Mouse (Mus musculus) small intestine, adult 2 months (tissue): Measurements from ENCODE around the gene Fryl. TPM values are rescaled to one million over a fixed set of nuclear protein-coding genes. Genes with fewer than 3 reads are reported as not detected.

Source experiments
- H3K27ac ChIP-seq: fragments of 200-500 bp; 2 replicates; pipeline ENCODE4 v1.5.1; 2012; ENCODE audit warnings: low read depth, low read length, control low read depth, inconsistent platforms; ENCODE audit not compliant: insufficient read depth
- H3K27me3 ChIP-seq: fragments of 200-500 bp; 2 replicates; pipeline ENCODE4 v1.6.1; 2012; ENCODE audit warnings: mild to moderate bottlenecking, moderate library complexity, low read length, inconsistent platforms; ENCODE audit not compliant: control insufficient read depth, insufficient read depth
- H3K36me3 ChIP-seq: fragments of 200-500 bp; 2 replicates; pipeline ENCODE4 v1.6.1; 2012; ENCODE audit warnings: mild to moderate bottlenecking, low read length, control low read depth, inconsistent platforms; ENCODE audit not compliant: control insufficient read depth, insufficient read depth
- H3K4me1 ChIP-seq: fragments of 200-500 bp; 2 replicates; pipeline ENCODE4 v1.6.1; 2012; ENCODE audit warnings: low read length, inconsistent platforms, mixed read lengths; ENCODE audit not compliant: control insufficient read depth, insufficient read depth, insufficient read length
- H3K4me3 ChIP-seq: fragments of 200-500 bp; 2 replicates; pipeline ENCODE4 v1.5.1; 2012; ENCODE audit warnings: low read depth, mild to moderate bottlenecking, control low read depth, inconsistent platforms, low read length, moderate library complexity
- CTCF ChIP-seq: fragments of 200-500 bp; IDR thresholded peaks from 2 replicates; pipeline ENCODE4 v1.5.1; 2012; ENCODE audit warnings: low read depth, mild to moderate bottlenecking, control low read depth, inconsistent platforms, low read length, moderate library complexity, mixed read lengths; ENCODE audit not compliant: insufficient replicate concordance, insufficient read length; ENCODE audit errors: extremely low read depth
- POLR2A ChIP-seq: fragments of 200-500 bp; IDR thresholded peaks from 2 replicates; pipeline ENCODE4 v1.6.1; 2012; ENCODE audit warnings: low read depth, mild to moderate bottlenecking, control low read depth, inconsistent platforms, low read length, moderate library complexity
- WGBS: fragments of 180-500 bp; shearing (Covaris S2); methylation state at CpG from one replicate; pipeline ENCODE4 v1.1.7; 2018; 5-methylcytosine and 5-hydroxymethylcytosine counted together
- polyA plus RNA-seq: library from polyadenylated mRNA; depleted of rRNA; stranded (reverse); fragments of >200 nt; gene quantifications from 2 replicates; pipeline ENCODE4 v1.2.3, GENCODE M21; 2012

Gene Fryl
- polyA plus RNA-seq, 1 experiment: 104 TPM

DNA sequence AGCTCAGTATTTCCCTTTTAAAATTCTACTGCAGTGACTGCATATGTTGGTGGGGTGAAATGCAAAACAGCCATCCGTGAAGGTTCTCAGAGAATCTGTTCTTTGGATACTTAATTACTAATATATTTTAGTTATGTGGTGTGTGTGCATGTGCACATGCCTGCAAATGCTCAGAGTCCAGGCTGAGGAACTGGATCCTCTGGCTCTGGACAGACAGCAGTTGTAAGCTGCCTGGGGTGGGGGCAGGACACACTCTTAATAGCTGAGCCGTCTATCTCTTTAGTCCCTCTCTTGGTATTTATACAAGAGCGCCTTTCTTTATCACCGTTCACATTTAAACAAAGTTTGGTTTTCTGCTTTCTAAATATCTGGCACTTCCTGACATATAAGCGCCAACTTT is 199.5 kb downstream of the Fryl start:
- Histone ChIP-seq H3K4me3 (no peak overlapping the region), H3K27ac (no peak overlapping the region), H3K27me3 (no peaks in the 10 kb centered on the region), H3K36me3 (peaks cover 80% of the 10 kb centered on the region), H3K4me1 (no peaks in the 10 kb centered on the region)
- no peak for TF ChIP-seq POLR2A
- no peak for TF ChIP-seq CTCF
- WGBS: 94% methylated on average over 5 of the region's 5 CpGs

GRCm38 (mm10) chr5:73056457-73056856 is 200.0 kb downstream of the Fryl start:
- Histone ChIP-seq H3K4me1 (no peaks in the 10 kb centered on the region), H3K27ac (no peak overlapping the region), H3K36me3 (peaks cover 79% of the 10 kb centered on the region), H3K4me3 (no peak overlapping the region), H3K27me3 (no peaks in the 10 kb centered on the region)
- 92% methylated on average over 6 of the region's 6 CpGs for WGBS
- TF ChIP-seq POLR2A: no peak
- TF ChIP-seq CTCF: peak; percentile 49; the same call in 1 of the 2 replicates

GRCm38 (mm10) chr5:73053933-73054332 is 202.5 kb downstream of the Fryl start:
- H3K36me3 ChIP-seq: peaks cover 88% of the 10 kb centered on the region
- WGBS: 95% methylated on average over 8 of the region's 8 CpGs
- H3K4me3 ChIP-seq: no peak overlapping the region
- H3K4me1 ChIP-seq: no peaks in the 10 kb centered on the region
- no peaks in the 10 kb centered on the region for H3K27me3 ChIP-seq
- no peak for TF ChIP-seq CTCF
- no peak for TF ChIP-seq POLR2A
- H3K27ac ChIP-seq: no peak overlapping the region

DNA sequence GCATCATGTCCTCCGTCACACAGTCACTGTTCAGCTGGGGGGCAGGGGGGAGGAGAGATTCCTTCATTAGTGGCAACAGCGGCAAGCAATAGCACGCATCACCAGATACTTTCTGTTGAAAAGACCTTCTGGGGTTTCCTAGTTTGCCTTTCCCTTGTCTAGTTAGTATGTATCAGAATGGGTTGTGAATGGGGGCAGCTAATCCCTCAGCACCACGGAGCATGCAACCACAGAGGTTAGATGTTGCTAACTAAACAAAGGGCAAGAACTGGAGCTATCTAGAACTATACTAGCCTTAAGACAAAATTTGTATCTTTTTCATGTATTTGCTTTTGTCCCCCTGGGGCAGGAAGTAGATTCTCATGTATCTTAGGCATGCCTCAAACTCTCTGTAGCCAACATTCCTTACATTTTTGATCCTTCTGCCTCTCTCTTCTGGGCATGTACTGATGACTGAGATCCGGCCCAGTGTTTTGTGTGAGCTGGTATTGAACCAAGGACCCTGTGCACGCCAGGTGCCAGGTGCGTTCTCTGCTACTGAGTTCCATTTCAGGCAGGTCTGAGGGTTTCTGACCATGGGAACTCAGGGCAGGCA is 208.7 kb downstream of the Fryl start:
- Histone ChIP-seq H3K27me3 (no peaks in the 10 kb centered on the region), H3K4me1 (no peaks in the 10 kb centered on the region), H3K4me3 (no peak overlapping the region), H3K36me3 (peaks cover 76% of the 10 kb centered on the region), H3K27ac (no peak overlapping the region)
- TF ChIP-seq CTCF: no peak
- no peak for TF ChIP-seq POLR2A
- 91% methylated on average over 7 of the region's 7 CpGs for WGBS

DNA sequence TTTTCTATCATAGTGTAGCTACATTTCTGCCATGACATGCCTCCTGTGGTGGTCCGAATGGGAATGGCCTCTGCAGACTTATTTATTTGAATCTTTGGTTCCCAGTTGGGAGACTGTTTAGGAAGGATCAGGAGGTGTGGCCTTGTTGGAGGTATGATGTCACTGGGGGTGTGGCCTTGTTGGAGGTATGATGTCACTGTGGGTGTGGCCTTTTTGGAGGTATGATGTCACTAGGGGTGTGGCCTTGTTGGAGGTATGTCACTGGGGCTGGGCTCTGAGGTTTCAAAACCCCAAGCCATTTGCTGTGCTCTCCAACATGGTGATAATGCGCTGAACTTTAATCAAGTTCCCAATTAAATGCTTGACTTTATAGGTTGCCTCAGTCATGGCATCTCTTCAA is 212.4 kb downstream of the Fryl start:
- 99% methylated on average over 2 of the region's 2 CpGs for WGBS
- H3K36me3 ChIP-seq: peaks cover 53% of the 10 kb centered on the region
- TF ChIP-seq POLR2A (no peak), CTCF (no peak)
- H3K27me3 ChIP-seq: no peaks in the 10 kb centered on the region
- no peak overlapping the region for H3K4me3 ChIP-seq
- no peak overlapping the region for H3K27ac ChIP-seq
- no peaks in the 10 kb centered on the region for H3K4me1 ChIP-seq

GRCm38 (mm10) chr5:73032481-73032880 is 223.9 kb downstream of the Fryl start:
- no peak overlapping the region for H3K4me3 ChIP-seq
- H3K36me3 ChIP-seq: peaks cover 76% of the 10 kb centered on the region
- 89% methylated on average over 11 of the region's 11 CpGs for WGBS
- no peaks in the 10 kb centered on the region for H3K4me1 ChIP-seq
- TF ChIP-seq CTCF: no peak
- no peak for TF ChIP-seq POLR2A
- no peak overlapping the region for H3K27ac ChIP-seq
- no peaks in the 10 kb centered on the region for H3K27me3 ChIP-seq

- no peak for TF ChIP-seq POLR2A
- no peak for TF ChIP-seq CTCF
- WGBS: 91% methylated on average over 13 of the region's 13 CpGs
- H3K27me3 ChIP-seq: no peaks in the 10 kb centered on the region
- no peaks in the 10 kb centered on the region for H3K4me1 ChIP-seq
- no peak overlapping the region for H3K27ac ChIP-seq
- no peak overlapping the region for H3K4me3 ChIP-seq
- peaks cover 74% of the 10 kb centered on the region for H3K36me3 ChIP-seq
Observed at GRCm38 (mm10) chr5:73028646-73029045, 227.8 kb downstream of the Fryl start.

GRCm38 (mm10) chr5:73023801-73024200 is 232.6 kb downstream of the Fryl start:
- Histone ChIP-seq H3K4me3 (no peak overlapping the region), H3K4me1 (no peaks in the 10 kb centered on the region), H3K36me3 (peaks cover 51% of the 10 kb centered on the region), H3K27ac (no peak overlapping the region), H3K27me3 (no peaks in the 10 kb centered on the region)
- WGBS: 95% methylated on average over 13 of the region's 13 CpGs
- TF ChIP-seq CTCF (no peak), POLR2A (no peak)
